Mouse (Mus musculus): ENCODE results near the gene St8sia4. TPM values are rescaled to one million over a fixed set of nuclear protein-coding genes. Genes with fewer than 3 reads are reported as not detected.

Gene St8sia4
- total and polyA plus RNA-seq, 2 experiments, result 0.06 to 1.6 TPM

DNA sequence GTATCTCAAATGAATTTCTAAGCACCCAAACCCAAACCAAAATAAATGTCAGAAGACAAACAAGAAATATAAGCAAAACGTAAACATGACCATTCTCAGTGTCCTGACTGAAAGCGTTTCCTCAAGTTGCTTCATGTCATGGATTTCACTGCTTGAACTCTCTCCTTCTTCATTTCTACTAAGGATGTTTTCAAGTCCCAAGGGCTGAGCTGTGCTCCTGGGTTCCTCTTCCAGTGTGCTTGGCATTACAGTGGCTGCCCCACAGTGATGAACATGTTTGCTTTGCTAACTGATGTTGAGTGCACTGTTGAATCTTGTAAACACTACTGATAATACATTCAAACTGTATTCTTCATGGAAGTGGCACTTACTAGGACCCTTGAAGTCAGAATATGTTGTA lies 76.3 kb downstream of the St8sia4 start:
- H3K27ac ChIP-seq (replicated peaks; ENCODE audit: insufficient read depth, low read depth, low read length), result no peak overlapping the region
- peak; percentile 4 for DNase-seq (ENCODE audit: extremely low read depth, low read depth, low spot score)

DNA sequence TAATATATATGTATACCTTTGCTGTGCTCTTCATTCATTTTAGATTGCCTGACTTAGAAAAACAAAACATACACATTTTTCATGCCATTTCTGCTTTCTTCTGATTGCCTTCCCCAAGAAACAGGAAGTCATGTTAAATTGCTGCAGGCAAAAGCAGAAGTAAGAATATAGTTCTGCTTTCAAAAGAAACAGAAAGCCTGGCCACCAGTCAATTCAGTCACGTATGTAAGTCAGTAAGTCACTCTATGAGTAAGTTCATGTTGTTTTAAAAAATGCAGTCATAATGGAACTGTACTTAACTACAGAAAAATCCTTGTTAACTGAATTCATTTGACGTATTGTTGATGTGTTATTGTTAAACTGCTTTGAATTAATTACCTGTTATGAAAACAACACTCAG lies 77.3 kb downstream of the St8sia4 start:
- Histone ChIP-seq H3K4me1 (ENCODE audit: control insufficient read depth, insufficient read depth, low read length) (no peaks in the 10 kb centered on the region), H3K27me3 (ENCODE audit: control insufficient read depth, insufficient read depth, low read length) (no peaks in the 10 kb centered on the region), H3K4me3 (ENCODE audit: insufficient read depth, low read depth, low read length) (no peak overlapping the region), H3K79me2 (ENCODE audit: control insufficient read depth, insufficient read depth, low read length) (no peaks in the 10 kb centered on the region), H3K36me3 (ENCODE audit: control insufficient read depth, insufficient read depth, low read length) (no peaks in the 10 kb centered on the region), H3K9ac (ENCODE audit: low read depth, low read length) (no peak overlapping the region), H3K27ac (replicated peaks; ENCODE audit: insufficient read depth, low read depth, low read length) (no peak overlapping the region)
- no peak for TF ChIP-seq CTCF (IDR thresholded peaks at IDR 0.05; ENCODE audit: low read depth, low read length)
- no peak for TF ChIP-seq POLR2A (IDR thresholded peaks at IDR 0.05; ENCODE audit: extremely low read depth, insufficient read depth, low read length)
- 67% methylated on average over 2 of the region's 2 CpGs for WGBS
- DNase-seq (ENCODE audit: extremely low read depth, low read depth, low spot score), result peak; percentile 43

More for the DNA sequence above, 76.3 kb downstream of the St8sia4 start:
- Histone ChIP-seq H3K27me3 (ENCODE audit: control insufficient read depth, insufficient read depth, low read length) (no peaks in the 10 kb centered on the region), H3K4me3 (ENCODE audit: insufficient read depth, low read depth, low read length) (no peak overlapping the region), H3K9ac (ENCODE audit: low read depth, low read length) (no peak overlapping the region), H3K79me2 (ENCODE audit: control insufficient read depth, insufficient read depth, low read length) (no peaks in the 10 kb centered on the region), H3K4me1 (ENCODE audit: control insufficient read depth, insufficient read depth, low read length) (no peaks in the 10 kb centered on the region), H3K36me3 (ENCODE audit: control insufficient read depth, insufficient read depth, low read length) (no peaks in the 10 kb centered on the region)
- 80% methylated on average over 2 of the region's 2 CpGs for WGBS
- TF ChIP-seq POLR2A (IDR thresholded peaks at IDR 0.05; ENCODE audit: extremely low read depth, insufficient read depth, low read length) (no peak), CTCF (IDR thresholded peaks at IDR 0.05; ENCODE audit: low read depth, low read length) (no peak)

GRCm38 (mm10) chr1:95589471-95589870 lies 77.9 kb downstream of the St8sia4 start:
- Histone ChIP-seq H3K27ac (replicated peaks; ENCODE audit: insufficient read depth, low read depth, low read length) (no peak overlapping the region), H3K4me3 (ENCODE audit: insufficient read depth, low read depth, low read length) (no peak overlapping the region)
- no peak for TF ChIP-seq CTCF (IDR thresholded peaks at IDR 0.05; ENCODE audit: low read depth, low read length)
- TF ChIP-seq POLR2A (IDR thresholded peaks at IDR 0.05; ENCODE audit: extremely low read depth, insufficient read depth, low read length), result no peak

GRCm38 (mm10) chr1:95583310-95583709 lies 84.1 kb downstream of the St8sia4 start:
- WGBS, result 77% methylated on average over 1 of the region's 1 CpGs
- TF ChIP-seq POLR2A (IDR thresholded peaks at IDR 0.05; ENCODE audit: extremely low read depth, insufficient read depth, low read length) (no peak), CTCF (IDR thresholded peaks at IDR 0.05; ENCODE audit: low read depth, low read length) (no peak)
- Histone ChIP-seq H3K79me2 (ENCODE audit: control insufficient read depth, insufficient read depth, low read length) (no peaks in the 10 kb centered on the region), H3K4me3 (ENCODE audit: insufficient read depth, low read depth, low read length) (no peak overlapping the region), H3K27me3 (ENCODE audit: control insufficient read depth, insufficient read depth, low read length) (no peaks in the 10 kb centered on the region), H3K4me1 (ENCODE audit: control insufficient read depth, insufficient read depth, low read length) (no peaks in the 10 kb centered on the region), H3K9ac (ENCODE audit: low read depth, low read length) (no peak overlapping the region), H3K36me3 (ENCODE audit: control insufficient read depth, insufficient read depth, low read length) (no peaks in the 10 kb centered on the region), H3K27ac (replicated peaks; ENCODE audit: insufficient read depth, low read depth, low read length) (no peak overlapping the region)
- DNase-seq (ENCODE audit: extremely low read depth, low read depth, low spot score), result no peak

More at GRCm38 (mm10) chr1:95589471-95589870, 77.9 kb downstream of the St8sia4 start:
- no peaks in the 10 kb centered on the region for H3K79me2 ChIP-seq (ENCODE audit: control insufficient read depth, insufficient read depth, low read length)
- H3K27me3 ChIP-seq (ENCODE audit: control insufficient read depth, insufficient read depth, low read length), result no peaks in the 10 kb centered on the region
- H3K9ac ChIP-seq (ENCODE audit: low read depth, low read length), result no peak overlapping the region
- no peaks in the 10 kb centered on the region for H3K4me1 ChIP-seq (ENCODE audit: control insufficient read depth, insufficient read depth, low read length)
- H3K36me3 ChIP-seq (ENCODE audit: control insufficient read depth, insufficient read depth, low read length), result no peaks in the 10 kb centered on the region
- no peak for DNase-seq (ENCODE audit: extremely low read depth, low read depth, low spot score)

DNA sequence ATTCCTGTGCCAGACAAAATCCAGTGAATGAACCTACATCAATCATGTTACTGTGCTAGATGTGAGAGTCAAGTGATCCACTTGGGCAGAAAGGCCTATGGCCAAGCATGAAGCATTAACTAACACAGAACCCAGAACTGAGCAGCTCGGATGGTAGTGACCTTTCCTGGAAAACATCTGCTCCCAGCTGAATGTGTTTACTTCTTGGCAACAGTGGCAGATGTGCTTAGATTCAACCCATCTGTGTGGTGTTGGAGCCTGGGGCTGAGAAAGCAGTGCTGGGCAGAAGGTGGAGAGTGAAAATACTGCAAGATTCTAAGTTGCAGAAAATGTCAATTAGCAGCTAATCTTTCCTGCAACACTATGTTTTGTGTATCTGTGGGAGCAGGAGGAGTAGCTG lies 85.1 kb downstream of the St8sia4 start:
- H3K27me3 ChIP-seq (ENCODE audit: control insufficient read depth, insufficient read depth, low read length), result no peaks in the 10 kb centered on the region
- H3K36me3 ChIP-seq (ENCODE audit: control insufficient read depth, insufficient read depth, low read length), result no peaks in the 10 kb centered on the region
- no peaks in the 10 kb centered on the region for H3K79me2 ChIP-seq (ENCODE audit: control insufficient read depth, insufficient read depth, low read length)
- no peak overlapping the region for H3K4me3 ChIP-seq (ENCODE audit: insufficient read depth, low read depth, low read length)
- H3K4me1 ChIP-seq (ENCODE audit: control insufficient read depth, insufficient read depth, low read length), result no peaks in the 10 kb centered on the region
- no peak for DNase-seq (ENCODE audit: extremely low read depth, low read depth, low spot score)
- whole genome bisulfite sequencing, result 36% methylated on average over 1 of the region's 1 CpGs
- H3K27ac ChIP-seq (replicated peaks; ENCODE audit: insufficient read depth, low read depth, low read length), result no peak overlapping the region
- no peak for TF ChIP-seq POLR2A (IDR thresholded peaks at IDR 0.05; ENCODE audit: extremely low read depth, insufficient read depth, low read length)
- TF ChIP-seq CTCF (IDR thresholded peaks at IDR 0.05; ENCODE audit: low read depth, low read length), result no peak
- no peak overlapping the region for H3K9ac ChIP-seq (ENCODE audit: low read depth, low read length)

DNA sequence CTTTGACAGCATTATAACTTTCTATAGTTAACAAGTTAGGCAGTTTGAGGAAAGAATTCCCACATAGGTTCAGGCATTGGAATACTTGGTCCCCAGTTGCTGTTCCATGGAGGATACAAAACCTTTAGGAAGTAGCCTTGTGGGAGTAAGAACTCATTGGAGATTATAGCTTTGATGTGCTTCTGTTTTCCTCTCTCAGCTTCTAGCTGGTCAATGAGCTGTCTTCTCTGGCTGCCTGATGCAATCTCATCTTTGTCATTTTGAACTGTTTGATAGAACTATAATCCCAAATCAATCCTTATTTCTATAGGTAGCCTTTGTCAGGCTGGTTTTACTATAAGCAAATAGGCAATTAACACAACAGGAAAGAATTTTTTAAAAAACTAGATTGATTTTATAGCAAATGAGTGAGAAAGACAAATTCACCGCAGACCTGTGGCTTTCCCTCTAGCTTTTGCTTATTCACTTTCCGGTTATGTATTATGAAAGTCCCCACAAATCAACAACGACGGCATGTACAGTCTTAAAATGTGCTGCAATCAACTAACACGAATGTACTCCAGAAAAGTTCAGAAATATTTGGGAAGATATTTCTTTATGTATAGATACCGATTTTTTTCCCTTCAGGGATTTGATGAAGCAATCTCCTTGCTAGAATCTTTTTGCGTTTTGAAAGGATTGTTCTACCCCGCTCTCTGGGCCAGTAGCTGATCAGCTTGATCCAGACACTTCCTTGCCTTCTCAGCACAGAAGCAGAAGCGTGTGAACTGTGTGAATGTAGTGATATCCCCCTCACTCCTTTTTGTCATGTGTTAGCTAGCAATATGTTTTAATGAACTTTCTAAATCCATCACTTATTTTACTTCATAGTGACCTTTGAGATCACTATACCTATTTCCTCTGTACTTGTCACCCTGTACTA lies 94.5 kb downstream of the St8sia4 start:
- Histone ChIP-seq H3K79me2 (ENCODE audit: control insufficient read depth, insufficient read depth, low read length) (no peaks in the 10 kb centered on the region), H3K36me3 (ENCODE audit: control insufficient read depth, insufficient read depth, low read length) (no peaks in the 10 kb centered on the region), H3K4me1 (ENCODE audit: control insufficient read depth, insufficient read depth, low read length) (no peaks in the 10 kb centered on the region), H3K27ac (replicated peaks; ENCODE audit: insufficient read depth, low read depth, low read length) (no peak overlapping the region), H3K9ac (ENCODE audit: low read depth, low read length) (no peak overlapping the region), H3K27me3 (ENCODE audit: control insufficient read depth, insufficient read depth, low read length) (no peaks in the 10 kb centered on the region), H3K4me3 (ENCODE audit: insufficient read depth, low read depth, low read length) (no peak overlapping the region)
- 80% methylated on average over 9 of the region's 9 CpGs for WGBS
- TF ChIP-seq POLR2A (IDR thresholded peaks at IDR 0.05; ENCODE audit: extremely low read depth, insufficient read depth, low read length) (no peak), CTCF (IDR thresholded peaks at IDR 0.05; ENCODE audit: low read depth, low read length) (no peak)
- no peak for DNase-seq (ENCODE audit: extremely low read depth, low read depth, low spot score)
